Mouse (Mus musculus) brain, embryonic 14.5 days (tissue): ENCODE measurements around the gene AU040320.
A peak's percentile ranks its signal among the peaks of the same experiment; 100 is the strongest.

Source experiments
- CTCF ChIP-seq: fragments of 200-500 bp; IDR thresholded peaks from 2 replicates; pipeline ENCODE4 v1.5.1; 2012; ENCODE audit warnings: inconsistent platforms, mild to moderate bottlenecking, moderate library complexity, borderline replicate concordance; ENCODE audit not compliant: insufficient read depth, insufficient read length; ENCODE audit errors: extremely low read depth
- POLR2A ChIP-seq: fragments of 200-500 bp; IDR thresholded peaks from 2 replicates; pipeline ENCODE4 v1.6.1; 2012; ENCODE audit warnings: mild to moderate bottlenecking, inconsistent platforms, borderline replicate concordance; ENCODE audit not compliant: poor library complexity, insufficient read depth, insufficient read length, severe bottlenecking; ENCODE audit errors: extremely low read depth

- TF ChIP-seq CTCF (peak; percentile 34; the same call in 1 of the 2 replicates), POLR2A (no peak)
Observed at GRCm38 (mm10) chr4:126861514-126862266, 108.3 kb downstream of the AU040320 start.
